Mouse (Mus musculus): Measurements from ENCODE around the gene Olfr830. TPM values are rescaled to one million over a fixed set of nuclear protein-coding genes. Genes with fewer than 3 reads are reported as not detected.
"Not testable (repeated sequence)": the region's sequence is repeated elsewhere in the genome, so short reads cannot be mapped to it uniquely, and the experiment has no call there.

Gene Olfr830
- polyA plus RNA-seq (2015; fragmentation: Nextera tagmentation; extraction: Ambion mirVana), result not detected in 2 replicates

GRCm38 (mm10) chr9:18874393-18874792, at the start of gene Olfr830:
Gene Olfr830, plus strand, starts transcription at chr9:18874693.
- H3K9ac ChIP-seq (replicated peaks), result no peak within 1 kb of the TSS
- no peaks in the 10 kb centered on the region for H3K27me3 ChIP-seq
- no peaks in the 10 kb centered on the region for H3K4me1 ChIP-seq (replicated peaks)
- no peak for ATAC-seq
- H3K36me3 ChIP-seq, result no peaks in the 10 kb centered on the region
- H3K27ac ChIP-seq, result no peak within 1 kb of the TSS
- H3K9me3 ChIP-seq, result no peaks in the 10 kb centered on the region
- no peak within 1 kb of the TSS for H3K4me2 ChIP-seq (replicated peaks)
- H3K4me3 ChIP-seq (replicated peaks), result no peak within 1 kb of the TSS

GRCm38 (mm10) chr9:18854633-18855032, 19.9 kb upstream of the Olfr830 start, which contains the start of gene Olfr829:
Gene Olfr829, plus strand, starts transcription at chr9:18854933.
- no peak within 1 kb of the TSS for H3K4me3 ChIP-seq (replicated peaks)
- H3K4me2 ChIP-seq (replicated peaks), result no peak within 1 kb of the TSS
- no peak within 1 kb of the TSS for H3K9ac ChIP-seq (replicated peaks)
- no peak for ATAC-seq
- no peaks in the 10 kb centered on the region for H3K4me1 ChIP-seq (replicated peaks)
- no peaks in the 10 kb centered on the region for H3K27me3 ChIP-seq
- H3K9me3 ChIP-seq, result 0 out of 2 replicates have a peak, but pooled peaks cover 7% of the 10 kb centered on the region
- 52% methylated on average over 1 of the region's 1 CpGs for WGBS
- H3K36me3 ChIP-seq, result no peaks in the 10 kb centered on the region
- no peak within 1 kb of the TSS for H3K27ac ChIP-seq

GRCm38 (mm10) chr9:18907699-18908098, 33.2 kb downstream of the Olfr830 start:
- H3K4me1 ChIP-seq (replicated peaks); ATAC-seq; H3K36me3 ChIP-seq; H3K4me3 ChIP-seq (replicated peaks); H3K27ac ChIP-seq; H3K27me3 ChIP-seq; H3K9ac ChIP-seq (replicated peaks); H3K9me3 ChIP-seq; H3K4me2 ChIP-seq (replicated peaks): not testable (repeated sequence)
- WGBS, result 78% methylated on average over 2 of the region's 2 CpGs

GRCm38 (mm10) chr9:18927921-18928320, 53.4 kb downstream of the Olfr830 start:
- H3K27me3 ChIP-seq; H3K4me2 ChIP-seq (replicated peaks); H3K36me3 ChIP-seq; H3K9ac ChIP-seq (replicated peaks); H3K27ac ChIP-seq; H3K4me1 ChIP-seq (replicated peaks); H3K4me3 ChIP-seq (replicated peaks); ATAC-seq; H3K9me3 ChIP-seq: not testable (repeated sequence)
- WGBS, result 90% methylated on average over 16 of the region's 16 CpGs

Other genes with a start within 250 kb of the Olfr830 start
- gene Muc16, start 200.2 kb upstream of the Olfr830 start, polyA plus RNA-seq (2015; fragmentation: Nextera tagmentation; extraction: Ambion mirVana), result not detected in 2 replicates
- gene Olfr24, start 110.7 kb upstream of the Olfr830 start, polyA plus RNA-seq (2015; fragmentation: Nextera tagmentation; extraction: Ambion mirVana), result not detected in 2 replicates
- not detected in 2 replicates for gene Olfr828, start 55.2 kb upstream of the Olfr830 start, polyA plus RNA-seq (2015; fragmentation: Nextera tagmentation; extraction: Ambion mirVana)
- gene Olfr829, start 19.8 kb upstream of the Olfr830 start, polyA plus RNA-seq (2015; fragmentation: Nextera tagmentation; extraction: Ambion mirVana), result not detected in 2 replicates
- not detected in 2 replicates for gene Olfr832, start 62.4 kb downstream of the Olfr830 start, polyA plus RNA-seq (2015; fragmentation: Nextera tagmentation; extraction: Ambion mirVana)
- not detected in 2 replicates for gene Olfr834, start 113.3 kb downstream of the Olfr830 start, polyA plus RNA-seq (2015; fragmentation: Nextera tagmentation; extraction: Ambion mirVana)
- gene Olfr835, start 158.0 kb downstream of the Olfr830 start, polyA plus RNA-seq (2015; fragmentation: Nextera tagmentation; extraction: Ambion mirVana), result not detected in 2 replicates
- not detected in 2 replicates for gene Olfr836, start 245.7 kb downstream of the Olfr830 start, polyA plus RNA-seq (2015; fragmentation: Nextera tagmentation; extraction: Ambion mirVana)